Mouse (Mus musculus) brain, adult 10 weeks (tissue): ENCODE results near the gene Olfr350. TPM values are rescaled to one million over a fixed set of nuclear protein-coding genes. Genes with fewer than 3 reads are reported as not detected.

ENCODE experiments used
- polyA plus RNA-seq: library from polyadenylated mRNA; stranded (reverse); fragments of 350-450 nt; fragmentation: Illumina TruSeq; extraction: RNeasy Lipid Tissue Mini Kit (QIAGEN cat#74804); gene quantifications from one replicate; pipeline ENCODE4 v1.2.3, GENCODE M21; 2015; ENCODE audit warnings: low read depth, low replicate concordance

The Olfr350 gene
- polyA plus RNA-seq = not detected

GRCm38 (mm10) chr2:36846010-36846409, at the start of gene Olfr350:
Gene Olfr350, plus strand, starts transcription at chr2:36846310.

GRCm38 (mm10) chr2:36816932-36817331, 29.2 kb upstream of the Olfr350 start, which contains the start of gene Olfr3:
Gene Olfr3, minus strand, starts transcription at chr2:36817032.

GRCm38 (mm10) chr2:36862560-36862959, 16.4 kb downstream of the Olfr350 start, which contains the start of gene Olfr351:
Gene Olfr351, minus strand, starts transcription at chr2:36862660.

DNA sequence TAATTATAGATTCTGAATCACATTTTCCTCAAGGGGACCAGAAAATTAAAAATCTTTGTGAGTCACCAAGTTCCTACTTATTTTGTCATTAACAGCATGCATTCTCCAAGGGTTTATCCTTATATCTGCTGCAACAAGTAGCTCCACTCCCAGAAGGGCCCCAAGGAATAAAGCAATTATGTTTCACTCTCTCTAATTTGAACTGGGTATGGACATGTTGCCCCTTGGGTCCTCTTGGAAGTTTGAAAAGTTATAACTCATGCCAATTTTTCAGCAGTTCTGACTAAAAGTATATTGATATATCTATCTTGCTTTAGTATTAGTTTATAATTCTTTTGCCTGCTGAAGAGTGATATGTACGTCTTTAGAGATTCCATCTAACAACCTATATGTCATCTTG, 22.1 kb downstream of the Olfr350 start, which contains the start of gene Olfr352:
Gene Olfr352 (plus strand): TSS at position 301 of the 400 bp plus-strand sequence.

GRCm38 (mm10) chr2:36892836-36893235, 46.7 kb downstream of the Olfr350 start, which contains the start of gene Olfr353:
Gene Olfr353, minus strand, starts transcription at chr2:36892936.

Other genes starting within 250 kb of the Olfr350 start
- not detected for gene Olfr345, start 206.3 kb upstream of the Olfr350 start, polyA plus RNA-seq
- gene Olfr346, start 160.5 kb upstream of the Olfr350 start, polyA plus RNA-seq = not detected
- not detected for gene Olfr347, start 114.4 kb upstream of the Olfr350 start, polyA plus RNA-seq
- gene Olfr348, start 62.0 kb upstream of the Olfr350 start, polyA plus RNA-seq = not detected
- not detected for gene Olfr50, start 55.8 kb upstream of the Olfr350 start, polyA plus RNA-seq
- not detected for gene Olfr3, start 29.3 kb upstream of the Olfr350 start, polyA plus RNA-seq
- gene Olfr351, start 16.4 kb downstream of the Olfr350 start, polyA plus RNA-seq = not detected
- gene Olfr352, start 22.1 kb downstream of the Olfr350 start, polyA plus RNA-seq = not detected
- not detected for gene Olfr353, start 46.6 kb downstream of the Olfr350 start, polyA plus RNA-seq
- gene Olfr354, start 59.4 kb downstream of the Olfr350 start, polyA plus RNA-seq = not detected
- gene Olfr355, start 82.6 kb downstream of the Olfr350 start, polyA plus RNA-seq = not detected
- not detected for gene Olfr356, start 90.8 kb downstream of the Olfr350 start, polyA plus RNA-seq
- not detected for gene Olfr357, start 147.5 kb downstream of the Olfr350 start, polyA plus RNA-seq
- not detected for gene Olfr358, start 163.0 kb downstream of the Olfr350 start, polyA plus RNA-seq
- not detected for gene Olfr360, start 219.4 kb downstream of the Olfr350 start, polyA plus RNA-seq
- not detected for gene Olfr361, start 243.0 kb downstream of the Olfr350 start, polyA plus RNA-seq